Mouse (Mus musculus) spleen, adult 18-20 months (tissue): ENCODE measurements around the gene Sesn3.

Experiments used
- DNase-seq, 2 experiments: peaks; one replicate each; pipeline ENCODE4 v3.0.0; 2022; ENCODE audit warnings: mixed read lengths in 2 of 2

Sesn3 gene

GRCm38 (mm10) chr9:14357033-14357432 is 82.2 kb downstream of the Sesn3 start:
- no peak for DNase-seq

- DNase-seq: no peak
Observed at GRCm38 (mm10) chr9:14362068-14362768, 87.4 kb downstream of the Sesn3 start.

GRCm38 (mm10) chr9:14363540-14363939 is 88.7 kb downstream of the Sesn3 start:
- DNase-seq: peak in 1 of 2 experiments; percentile 21

- no peak for DNase-seq
Observed at GRCm38 (mm10) chr9:14364719-14365118, 89.9 kb downstream of the Sesn3 start.

GRCm38 (mm10) chr9:14365481-14366125 is 90.7 kb downstream of the Sesn3 start:
- DNase-seq: no peak

- no peak for DNase-seq
Observed at GRCm38 (mm10) chr9:14367850-14368249, 93.0 kb downstream of the Sesn3 start.

- DNase-seq: no peak
Observed at GRCm38 (mm10) chr9:14369271-14369670, 94.4 kb downstream of the Sesn3 start.

- DNase-seq: no peak
Observed at GRCm38 (mm10) chr9:14372440-14372839, 97.6 kb downstream of the Sesn3 start.

GRCm38 (mm10) chr9:14376149-14376548 is 101.3 kb downstream of the Sesn3 start:
- no peak for DNase-seq

GRCm38 (mm10) chr9:14378151-14378550 is 103.3 kb downstream of the Sesn3 start:
- DNase-seq: no peak

- no peak for DNase-seq
Observed at GRCm38 (mm10) chr9:14379769-14380385, 105.0 kb downstream of the Sesn3 start.

GRCm38 (mm10) chr9:14380386-14381285 is 105.8 kb downstream of the Sesn3 start:
- DNase-seq: peak; percentile 77 to 82

GRCm38 (mm10) chr9:14381353-14382055 is 106.6 kb downstream of the Sesn3 start, which contains the start of gene Endod1:
TSS of gene Endod1 (minus strand) at chr9:14381507.
- no peak for DNase-seq

- no peak for DNase-seq
Observed at GRCm38 (mm10) chr9:14382256-14382791, 107.5 kb downstream of the Sesn3 start.
